Mouse (Mus musculus) lung, adult 2 months (tissue): ENCODE measurements around the gene Nipal1. TPM values are rescaled to one million over a fixed set of nuclear protein-coding genes. Genes with fewer than 3 reads are reported as not detected.

Source experiments
- DNase-seq: peaks from one replicate; pipeline ENCODE4 v3.0.0; 2022
- H3K4me1 ChIP-seq: fragments of 200-500 bp; 2 replicates; pipeline ENCODE4 v1.6.1; 2011; ENCODE audit warnings: low read length; ENCODE audit not compliant: control insufficient read depth, insufficient read depth
- H3K4me3 ChIP-seq: fragments of 200-500 bp; replicated peaks from 2 replicates; pipeline ENCODE3; 2011; ENCODE audit warnings: low read depth, mild to moderate bottlenecking, control low read depth, low read length; ENCODE audit errors: extremely low read depth
- CTCF ChIP-seq: fragments of 200-500 bp; IDR thresholded peaks from 2 replicates; pipeline ENCODE4 v1.5.1; 2011; ENCODE audit warnings: mild to moderate bottlenecking, low read length, control low read depth; ENCODE audit not compliant: insufficient read depth
- POLR2A ChIP-seq: fragments of 200-500 bp; IDR thresholded peaks from 2 replicates; pipeline ENCODE4 v1.6.1; 2011; ENCODE audit warnings: low read depth, mild to moderate bottlenecking, control low read depth, low read length, borderline replicate concordance; ENCODE audit errors: extremely low read depth
- WGBS: fragments of 180-500 bp; shearing (Covaris S2); methylation state at CpG from one replicate; pipeline ENCODE4 v1.1.7; 2018; 5-methylcytosine and 5-hydroxymethylcytosine counted together
- polyA plus RNA-seq: library from polyadenylated mRNA; depleted of rRNA; stranded (reverse); fragments of >200 nt; gene quantifications from 2 replicates; pipeline ENCODE4 v1.2.3, GENCODE M21; 2012

The Nipal1 gene
- polyA plus RNA-seq, 1 experiment: 3.6 TPM

GRCm38 (mm10) chr5:72664854-72665253, 17.3 kb downstream of the Nipal1 start:
- no peak for DNase-seq
- TF ChIP-seq CTCF: no peak
- TF ChIP-seq POLR2A: no peak
- 42% methylated on average over 3 of the region's 3 CpGs for WGBS

GRCm38 (mm10) chr5:72665281-72665680, 17.7 kb downstream of the Nipal1 start:
- peak; percentile 58 for DNase-seq
- no peaks in the 10 kb centered on the region for H3K4me1 ChIP-seq
- no peak overlapping the region for H3K4me3 ChIP-seq
- 26% methylated on average over 5 of the region's 5 CpGs for WGBS
- TF ChIP-seq CTCF: peak; percentile 60; the same call in 1 of the 2 replicates
- TF ChIP-seq POLR2A: no peak

More at GRCm38 (mm10) chr5:72664854-72665253, 17.3 kb downstream of the Nipal1 start:
- no peaks in the 10 kb centered on the region for H3K4me1 ChIP-seq
- no peak overlapping the region for H3K4me3 ChIP-seq

GRCm38 (mm10) chr5:72666428-72666827, 18.8 kb downstream of the Nipal1 start:
- Histone ChIP-seq H3K4me3 (no peak overlapping the region), H3K4me1 (no peaks in the 10 kb centered on the region)
- no peak for DNase-seq
- TF ChIP-seq POLR2A: no peak
- 82% methylated on average over 7 of the region's 7 CpGs for WGBS

DNA sequence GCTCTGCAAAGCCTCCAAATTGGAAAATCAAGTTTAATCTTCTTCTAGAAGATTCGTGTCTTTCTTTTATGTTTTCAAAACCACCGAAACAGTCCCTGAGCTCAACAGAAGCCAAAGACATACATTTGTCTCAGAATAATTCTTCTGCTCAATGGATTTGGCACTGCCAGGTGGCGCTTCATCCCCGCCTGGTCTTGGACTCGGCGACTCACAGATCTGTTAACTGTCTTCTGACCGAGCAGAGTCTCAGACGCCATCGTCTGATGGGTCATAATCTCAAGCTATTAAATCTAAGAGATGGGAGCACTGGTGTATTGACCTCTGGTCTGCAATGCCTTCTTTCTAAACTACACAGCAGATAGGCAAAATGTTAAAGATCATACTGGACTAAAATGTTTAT, 20.8 kb downstream of the Nipal1 start:
- DNase-seq: no peak
- 78% methylated on average over 9 of the region's 9 CpGs for WGBS

DNA sequence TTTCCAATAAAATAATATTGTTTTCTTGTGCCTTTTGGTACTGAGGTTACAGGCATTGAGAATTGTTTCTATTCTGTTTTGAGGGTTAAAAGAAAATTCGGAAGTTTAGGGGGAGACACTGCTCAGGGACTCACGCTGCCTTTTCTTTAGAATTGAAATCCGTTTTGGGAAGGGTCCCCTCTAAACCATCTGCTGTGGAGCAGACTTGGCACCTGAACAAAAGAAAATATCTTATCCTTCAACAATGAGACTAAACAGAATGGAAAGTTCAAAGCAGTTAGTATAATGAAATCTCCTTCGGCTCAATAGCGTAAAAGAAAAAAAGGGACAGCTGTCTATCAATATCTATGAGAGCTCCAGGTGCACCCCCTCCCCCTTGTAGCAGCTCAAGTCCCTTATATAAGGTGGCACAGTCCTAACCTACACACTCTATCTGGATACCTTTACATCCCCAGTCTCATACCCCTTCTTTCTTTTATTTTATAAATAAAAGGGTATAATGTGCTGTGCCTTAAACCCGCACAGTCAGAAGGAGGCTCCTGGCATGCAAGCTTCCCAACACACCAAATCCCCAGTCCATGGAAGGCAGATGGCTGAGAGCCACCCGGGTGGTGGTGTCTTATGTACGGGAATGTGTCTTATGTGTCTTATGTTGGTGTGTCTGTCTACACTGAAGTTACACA, 23.6 kb downstream of the Nipal1 start:
- Histone ChIP-seq H3K4me1 (peaks cover 3% of the 10 kb centered on the region; the same call in 1 of the 2 replicates), H3K4me3 (no peak overlapping the region)
- no peak for DNase-seq
- 68% methylated on average over 8 of the region's 8 CpGs for WGBS
- no peak for TF ChIP-seq POLR2A
- no peak for TF ChIP-seq CTCF

More for the DNA sequence above, 20.8 kb downstream of the Nipal1 start:
- TF ChIP-seq CTCF (no peak), POLR2A (no peak)
- no peaks in the 10 kb centered on the region for H3K4me1 ChIP-seq
- H3K4me3 ChIP-seq: no peak overlapping the region

DNA sequence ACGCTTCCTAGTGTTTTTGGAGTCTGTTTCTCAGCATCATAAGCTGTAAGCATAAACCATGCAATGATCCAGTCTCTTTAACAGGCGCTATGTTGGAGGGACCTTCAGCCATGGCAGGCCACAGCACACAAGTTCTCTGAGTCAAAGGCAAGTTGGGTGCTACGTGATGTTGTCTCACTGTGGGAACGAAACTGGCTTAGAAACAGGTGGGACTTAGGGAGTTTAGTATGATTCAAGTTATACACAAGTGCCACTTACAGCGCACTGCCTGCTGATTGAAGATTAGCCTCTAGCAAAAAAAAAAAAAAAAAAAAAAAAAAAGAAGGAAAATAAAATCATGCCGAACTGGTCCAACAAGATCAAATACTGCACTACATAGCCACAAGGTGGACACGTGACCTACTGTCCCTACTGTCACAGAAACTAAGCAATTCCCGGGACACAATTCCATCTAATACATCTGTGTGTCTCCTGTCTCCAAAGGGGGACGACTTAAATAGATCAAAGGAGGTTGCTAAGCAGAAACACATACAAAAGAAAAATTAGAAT, 27.5 kb downstream of the Nipal1 start:
- H3K4me3 ChIP-seq: no peak overlapping the region
- TF ChIP-seq POLR2A (no peak), CTCF (no peak)
- peaks cover 3% of the 10 kb centered on the region; the same call in 1 of the 2 replicates for H3K4me1 ChIP-seq
- peak; percentile 9 for DNase-seq
- 66% methylated on average over 9 of the region's 9 CpGs for WGBS

DNA sequence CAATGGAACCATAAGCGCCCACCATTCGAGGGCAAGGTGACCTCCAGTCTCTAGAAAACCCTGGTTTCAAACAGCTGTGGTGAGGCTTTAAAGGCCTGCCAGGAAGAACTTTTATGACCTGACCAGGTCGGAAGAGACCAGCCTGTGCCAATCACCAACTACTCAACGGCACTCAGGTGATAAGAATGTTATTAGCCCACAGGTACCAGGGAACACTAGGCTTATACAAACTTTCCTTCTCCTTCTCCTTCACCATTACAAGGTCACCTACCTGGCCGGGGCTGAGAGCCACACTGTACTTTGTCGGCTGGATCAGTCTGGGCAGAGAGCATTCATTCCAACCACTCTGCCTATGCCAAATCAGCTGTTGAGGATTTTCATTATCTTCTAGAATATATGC, 33.9 kb downstream of the Nipal1 start:
- H3K4me1 ChIP-seq: no peaks in the 10 kb centered on the region; the same call in 1 of the 2 replicates
- no peak overlapping the region for H3K4me3 ChIP-seq
- no peak for DNase-seq
- TF ChIP-seq CTCF: no peak
- 66% methylated on average over 6 of the region's 6 CpGs for WGBS

DNA sequence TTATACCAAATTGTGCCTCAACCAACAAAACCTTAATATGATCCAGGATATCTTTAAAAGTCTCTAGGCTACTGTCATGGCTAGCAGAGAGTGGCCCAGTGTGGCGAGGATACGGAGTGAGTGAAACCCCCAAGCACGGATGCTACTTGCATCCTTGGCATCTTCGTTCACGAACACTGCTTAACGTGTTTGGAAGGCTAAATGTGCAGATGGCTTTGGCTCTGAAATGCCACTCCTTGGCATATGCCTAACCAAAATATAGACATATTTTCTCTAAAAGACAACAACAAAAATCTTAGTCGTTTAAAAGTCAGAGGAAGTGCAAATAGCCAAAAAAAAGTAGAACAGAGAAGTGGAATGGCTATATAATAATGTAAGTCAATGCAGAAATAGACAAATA, 42.0 kb downstream of the Nipal1 start:
- WGBS: 92% methylated on average over 7 of the region's 7 CpGs
- no peak for TF ChIP-seq POLR2A
- no peak for TF ChIP-seq CTCF
- H3K4me3 ChIP-seq: no peak overlapping the region
- no peak for DNase-seq
- no peaks in the 10 kb centered on the region for H3K4me1 ChIP-seq

DNA sequence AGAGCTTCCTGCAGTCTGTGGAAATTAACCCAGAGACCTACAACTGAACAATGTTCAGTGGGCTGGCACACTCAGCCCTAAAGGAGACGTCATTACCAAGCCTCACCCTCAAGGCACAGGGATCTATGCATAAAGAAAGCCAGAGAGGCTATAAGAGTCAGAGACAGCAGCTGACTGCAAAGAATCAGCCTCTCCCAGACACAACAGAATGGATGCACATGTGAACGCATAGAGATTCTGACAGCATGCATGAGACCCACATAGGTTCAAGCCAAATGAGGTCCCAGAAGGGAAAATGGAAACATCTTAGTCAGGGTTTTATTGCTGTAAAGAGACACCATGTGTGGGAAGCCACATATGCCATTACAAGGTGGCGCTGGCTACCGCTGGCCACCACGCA, 42.9 kb downstream of the Nipal1 start:
- no peaks in the 10 kb centered on the region for H3K4me1 ChIP-seq
- no peak overlapping the region for H3K4me3 ChIP-seq
- DNase-seq: no peak
- TF ChIP-seq POLR2A (no peak), CTCF (no peak)
- 94% methylated on average over 5 of the region's 5 CpGs for WGBS

GRCm38 (mm10) chr5:72694684-72695083, 47.1 kb downstream of the Nipal1 start:
- Histone ChIP-seq H3K4me3 (no peak overlapping the region), H3K4me1 (no peaks in the 10 kb centered on the region)
- WGBS: 34% methylated on average over 2 of the region's 2 CpGs
- DNase-seq: no peak
- TF ChIP-seq CTCF (no peak), POLR2A (no peak)
